ENCODE assay signal across 28 mouse cellular contexts in genomic region chr9:66862202-66862601, GRCm38 (mm10).
"Had no signal": no experiment of that assay in that cellular context is flagged by ENCODE, and none has a peak within 500 bp of the region (broad histone marks: within the 10 kb centered on the region; RNA-seq: fewer than 3 reads in every experiment).

No protein-coding gene starts in this region.

- H3K4me2 ChIP-seq: heart, embryonic 11.5 days; heart, embryonic 13.5 days; heart, embryonic 15.5 days; hindbrain, embryonic 13.5 days; hindbrain, embryonic 15.5 days; kidney, embryonic 15.5 days; limb, embryonic 12.5 days; liver, embryonic 11.5 days; liver, embryonic 13.5 days; liver, embryonic 15.5 days had no signal

- H3K27ac ChIP-seq: hindbrain, embryonic 15.5 days; hindbrain, postnatal 0 days; kidney, embryonic 15.5 days; kidney, postnatal 0 days; limb, embryonic 10.5 days; limb, embryonic 12.5 days; liver, embryonic 13.5 days; liver, embryonic 15.5 days had no signal

- H3K9ac ChIP-seq: heart, embryonic 13.5 days; heart, embryonic 15.5 days; hindbrain, embryonic 13.5 days; hindbrain, embryonic 15.5 days; kidney, embryonic 15.5 days; limb, embryonic 12.5 days; liver, embryonic 13.5 days; liver, embryonic 15.5 days; liver, postnatal 0 days had no signal

- ATAC-seq: hindbrain, postnatal 0 days; intestine, embryonic 16.5 days; liver, postnatal 0 days had no signal

- H3K9me3 ChIP-seq: heart, embryonic 13.5 days; heart, embryonic 15.5 days; hindbrain, embryonic 13.5 days; hindbrain, embryonic 15.5 days; kidney, embryonic 15.5 days; limb, embryonic 10.5 days; limb, embryonic 12.5 days; liver, embryonic 13.5 days; liver, embryonic 15.5 days had no signal

- DNase-seq: gastrocnemius, postnatal 14 days; gastrocnemius, postnatal 36 days; heart, adult 2 months; heart, postnatal 14 days; heart, postnatal 36 days; kidney, adult 11 months; kidney, adult 2 months; kidney, adult 9 months; kidney, postnatal 14 days; kidney, postnatal 4 days; layer of hippocampus, adult 9-11 months; liver; liver, embryonic 13.5 days; liver, postnatal 0 days had no signal

- H3K27me3 ChIP-seq: heart, embryonic 13.5 days; heart, embryonic 15.5 days; hindbrain, embryonic 13.5 days; hindbrain, embryonic 15.5 days; kidney, embryonic 15.5 days; limb, embryonic 12.5 days; liver, embryonic 13.5 days; liver, embryonic 15.5 days had no signal

- H3K4me3 ChIP-seq: heart, adult 2 months; heart, embryonic 13.5 days; heart, embryonic 15.5 days; hindbrain, embryonic 13.5 days; hindbrain, embryonic 15.5 days; kidney, embryonic 15.5 days; left cerebral cortex, adult 2 months; limb, embryonic 10.5 days; limb, embryonic 12.5 days; liver, embryonic 13.5 days; liver, embryonic 15.5 days had no signal
